Mouse (Mus musculus): Measurements from ENCODE around the gene Bgn.

DNA sequence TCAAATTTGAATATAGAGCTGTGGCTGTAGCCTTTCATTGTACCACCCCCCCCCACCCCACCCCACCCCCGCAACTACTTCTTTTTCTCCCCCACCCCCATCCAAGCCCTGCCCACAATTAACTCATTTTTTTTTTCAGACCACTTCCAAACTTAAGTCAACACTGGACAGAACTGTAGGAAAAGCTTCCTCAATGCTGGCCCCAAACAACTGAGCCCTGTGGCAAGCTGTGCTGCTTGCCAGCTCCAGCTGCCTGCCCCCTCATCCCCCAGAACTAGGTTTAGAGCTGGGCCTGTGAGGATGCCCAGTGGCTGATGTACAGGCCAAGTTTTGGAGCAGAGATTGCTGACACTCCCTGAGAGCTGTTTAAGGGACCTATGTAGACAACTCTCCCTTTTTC is 14.7 kb upstream of the Bgn start:
- TF ChIP-seq POLR2A (IDR thresholded peaks at IDR 0.05; ENCODE audit: borderline replicate concordance, extremely low read depth, insufficient read depth, insufficient read length, poor library complexity, severe bottlenecking) (no peak), CTCF (IDR thresholded peaks at IDR 0.05; ENCODE audit: borderline replicate concordance, extremely low read depth, insufficient read depth, insufficient read length) (no peak)
